Mouse (Mus musculus): Measurements from ENCODE around the gene Ube4b.

GRCm38 (mm10) chr4:149399331-149399910, 27.1 kb downstream of the Ube4b start:
- TF ChIP-seq CTCF (IDR thresholded peaks at IDR 0.05; ENCODE audit: borderline replicate concordance, control insufficient read depth, extremely low read depth, insufficient read depth, low read length, poor library complexity) (no peak), POLR2A (IDR thresholded peaks at IDR 0.05; ENCODE audit: control insufficient read depth, extremely low read depth, insufficient read depth, low read length, poor library complexity) (no peak)

Measured in thymus, adult 2 months (tissue).